Mouse (Mus musculus): ENCODE measurements around the gene Tgfa. TPM values are rescaled to one million over a fixed set of nuclear protein-coding genes. Genes with fewer than 3 reads are reported as not detected.

The Tgfa gene
- polyA plus RNA-seq, 2 experiments = 0.99 to 1.7 TPM

GRCm38 (mm10) chr6:86212871-86213640, 18.0 kb downstream of the Tgfa start:
- H3K4me2 ChIP-seq (ENCODE audit: low read depth) = no peak overlapping the region
- WGBS (ENCODE audit: insufficient replicate concordance) = 33% methylated on average over 3 of the region's 3 CpGs
- no peak overlapping the region for H3K27ac ChIP-seq
- no peaks in the 10 kb centered on the region for H3K9me3 ChIP-seq (ENCODE audit: control insufficient read depth, low read length)
- no peak overlapping the region for H3K9ac ChIP-seq (replicated peaks)
- DNase-seq (ENCODE audit: low read depth in 3 of 3, low spot score in 3 of 3) (no peak), ATAC-seq (ENCODE audit: insufficient read depth) (no peak)
- TF ChIP-seq EP300 (IDR thresholded peaks at IDR 0.05; ENCODE audit: low read depth) (no peak), CTCF (IDR thresholded peaks at IDR 0.05; ENCODE audit: low read depth) (no peak)
- no peak overlapping the region for H3K4me3 ChIP-seq (ENCODE audit: insufficient read depth in 1 of 2, low read depth in 2 of 2, low read length in 2 of 2)
- peaks cover 0 to 14% of the 10 kb centered on the region in 2 experiments; a peak in 1 of 4 replicates for H3K4me1 ChIP-seq (replicated peaks; ENCODE audit: control insufficient read depth in 2 of 2, insufficient read depth in 2 of 2, low read length in 1 of 2)
- H3K27me3 ChIP-seq (ENCODE audit: control insufficient read depth, insufficient read depth, low read length) = no peaks in the 10 kb centered on the region
- no peaks in the 10 kb centered on the region for H3K36me3 ChIP-seq (replicated peaks; ENCODE audit: control insufficient read depth, insufficient read depth, low read depth)

- no peaks in the 10 kb centered on the region for H3K36me3 ChIP-seq (replicated peaks; ENCODE audit: control insufficient read depth, insufficient read depth, low read depth)
- peaks cover 3 to 7% of the 10 kb centered on the region in 2 experiments for H3K4me1 ChIP-seq (replicated peaks; ENCODE audit: control insufficient read depth in 2 of 2, insufficient read depth in 2 of 2, low read length in 1 of 2)
- 62% methylated on average over 2 of the region's 2 CpGs for WGBS (ENCODE audit: insufficient replicate concordance)
- ATAC-seq (ENCODE audit: insufficient read depth) = no peak
- no peaks in the 10 kb centered on the region for H3K27me3 ChIP-seq (ENCODE audit: control insufficient read depth, insufficient read depth, low read length)
- H3K9me3 ChIP-seq (ENCODE audit: control insufficient read depth, low read length) = no peaks in the 10 kb centered on the region
- no peak overlapping the region for H3K9ac ChIP-seq (replicated peaks)
- no peak overlapping the region for H3K4me2 ChIP-seq (ENCODE audit: low read depth)
- H3K27ac ChIP-seq = no peak overlapping the region
- DNase-seq (ENCODE audit: low read depth in 3 of 3, low spot score in 3 of 3) = no peak
- TF ChIP-seq EP300 (IDR thresholded peaks at IDR 0.05; ENCODE audit: low read depth) (no peak), CTCF (IDR thresholded peaks at IDR 0.05; ENCODE audit: low read depth) (no peak)
- no peak overlapping the region for H3K4me3 ChIP-seq (ENCODE audit: insufficient read depth in 1 of 2, low read depth in 2 of 2, low read length in 2 of 2)
These were observed 23.0 kb downstream of the Tgfa start for GRCm38 (mm10) chr6:86218066-86218465.

- Histone ChIP-seq H3K27me3 (ENCODE audit: control insufficient read depth, insufficient read depth, low read length) (no peaks in the 10 kb centered on the region), H3K4me3 (ENCODE audit: insufficient read depth in 1 of 2, low read depth in 2 of 2, low read length in 2 of 2) (no peak overlapping the region), H3K4me2 (ENCODE audit: low read depth) (no peak overlapping the region), H3K4me1 (replicated peaks; ENCODE audit: control insufficient read depth in 2 of 2, insufficient read depth in 2 of 2, low read length in 1 of 2) (peaks cover 3 to 7% of the 10 kb centered on the region in 2 experiments), H3K27ac (no peak overlapping the region), H3K9ac (replicated peaks) (no peak overlapping the region), H3K9me3 (ENCODE audit: control insufficient read depth, low read length) (no peaks in the 10 kb centered on the region), H3K36me3 (replicated peaks; ENCODE audit: control insufficient read depth, insufficient read depth, low read depth) (no peaks in the 10 kb centered on the region)
- 46% methylated on average over 4 of the region's 4 CpGs for WGBS (ENCODE audit: insufficient replicate concordance)
- ATAC-seq (ENCODE audit: insufficient read depth) (no peak), DNase-seq (ENCODE audit: low read depth in 3 of 3, low spot score in 3 of 3) (no peak)
- TF ChIP-seq CTCF (IDR thresholded peaks at IDR 0.05; ENCODE audit: low read depth) (no peak), EP300 (IDR thresholded peaks at IDR 0.05; ENCODE audit: low read depth) (no peak)
These were observed 23.7 kb downstream of the Tgfa start for GRCm38 (mm10) chr6:86218739-86219138.

GRCm38 (mm10) chr6:86219494-86219893, 24.5 kb downstream of the Tgfa start:
- no peaks in the 10 kb centered on the region for H3K36me3 ChIP-seq (replicated peaks; ENCODE audit: control insufficient read depth, insufficient read depth, low read depth)
- H3K4me3 ChIP-seq (ENCODE audit: insufficient read depth in 1 of 2, low read depth in 2 of 2, low read length in 2 of 2) = no peak overlapping the region
- DNase-seq (ENCODE audit: low read depth in 3 of 3, low spot score in 3 of 3) (no peak), ATAC-seq (ENCODE audit: insufficient read depth) (no peak)
- WGBS (ENCODE audit: insufficient replicate concordance) = 20% methylated on average over 5 of the region's 5 CpGs
- peaks cover 3 to 7% of the 10 kb centered on the region in 2 experiments for H3K4me1 ChIP-seq (replicated peaks; ENCODE audit: control insufficient read depth in 2 of 2, insufficient read depth in 2 of 2, low read length in 1 of 2)
- TF ChIP-seq EP300 (IDR thresholded peaks at IDR 0.05; ENCODE audit: low read depth) (no peak), CTCF (IDR thresholded peaks at IDR 0.05; ENCODE audit: low read depth) (no peak)
- no peak overlapping the region for H3K9ac ChIP-seq (replicated peaks)
- H3K27me3 ChIP-seq (ENCODE audit: control insufficient read depth, insufficient read depth, low read length) = no peaks in the 10 kb centered on the region
- no peaks in the 10 kb centered on the region for H3K9me3 ChIP-seq (ENCODE audit: control insufficient read depth, low read length)
- H3K4me2 ChIP-seq (ENCODE audit: low read depth) = no peak overlapping the region
- no peak overlapping the region for H3K27ac ChIP-seq

- DNase-seq (ENCODE audit: low read depth in 3 of 3, low spot score in 3 of 3) (no peak), ATAC-seq (ENCODE audit: insufficient read depth) (no peak)
- 57% methylated on average over 4 of the region's 4 CpGs for WGBS (ENCODE audit: insufficient replicate concordance)
- Histone ChIP-seq H3K9me3 (ENCODE audit: control insufficient read depth, low read length) (no peaks in the 10 kb centered on the region), H3K4me2 (ENCODE audit: low read depth) (no peak overlapping the region), H3K9ac (replicated peaks) (no peak overlapping the region), H3K4me1 (replicated peaks; ENCODE audit: control insufficient read depth in 2 of 2, insufficient read depth in 2 of 2, low read length in 1 of 2) (peaks cover 3 to 7% of the 10 kb centered on the region in 2 experiments), H3K27me3 (ENCODE audit: control insufficient read depth, insufficient read depth, low read length) (no peaks in the 10 kb centered on the region), H3K36me3 (replicated peaks; ENCODE audit: control insufficient read depth, insufficient read depth, low read depth) (no peaks in the 10 kb centered on the region), H3K27ac (no peak overlapping the region), H3K4me3 (ENCODE audit: insufficient read depth in 1 of 2, low read depth in 2 of 2, low read length in 2 of 2) (no peak overlapping the region)
- TF ChIP-seq EP300 (IDR thresholded peaks at IDR 0.05; ENCODE audit: low read depth) = no peak
- no peak for TF ChIP-seq CTCF (IDR thresholded peaks at IDR 0.05; ENCODE audit: low read depth)
These were observed 25.1 kb downstream of the Tgfa start for GRCm38 (mm10) chr6:86220171-86220570.
